Mouse (Mus musculus) ES-E14 (cell line): Measurements from ENCODE around the gene Lgals2.

ENCODE experiments used
- CHD2 ChIP-seq: IDR thresholded peaks from 2 replicates; pipeline ENCODE4 v1.6.1; 2014; ENCODE audit warnings: mild to moderate bottlenecking, low read depth, low read length, inconsistent platforms
- HCFC1 ChIP-seq: IDR thresholded peaks from 2 replicates; pipeline ENCODE4 v1.6.1; 2012; ENCODE audit warnings: low read length, inconsistent platforms, borderline replicate concordance; ENCODE audit not compliant: insufficient read depth
- MAFK ChIP-seq: IDR thresholded peaks from 2 replicates; pipeline ENCODE4 v1.6.1; 2014; ENCODE audit warnings: mild to moderate bottlenecking, low read depth, low read length, inconsistent platforms; ENCODE audit not compliant: insufficient read depth
- ZNF384 ChIP-seq: IDR thresholded peaks from 2 replicates; pipeline ENCODE4 v1.6.1; 2012; ENCODE audit warnings: low read depth, low read length, inconsistent platforms

DNA sequence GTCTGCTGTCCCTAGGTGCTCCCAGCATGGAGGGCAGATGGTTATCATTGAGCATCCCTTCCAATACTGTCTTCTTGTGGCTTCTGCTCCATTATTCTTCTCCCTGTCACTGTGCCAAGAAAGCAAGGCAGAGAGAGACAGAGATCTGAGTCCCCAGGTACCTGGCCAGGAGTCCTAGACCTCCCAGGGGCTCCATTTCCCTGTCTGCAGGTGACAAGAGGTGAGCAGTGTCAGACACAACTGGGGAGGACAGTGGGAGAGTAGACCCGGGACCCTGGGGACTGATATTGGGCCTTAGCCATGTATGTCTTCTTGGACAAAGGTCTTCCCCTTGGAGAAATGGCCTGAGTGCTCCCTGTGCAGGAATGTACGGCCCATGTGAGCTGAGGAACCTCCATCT, 50.0 kb downstream of the Lgals2 start:
- no peak for TF ChIP-seq CHD2
- no peak for TF ChIP-seq MAFK
- TF ChIP-seq HCFC1: no peak
- TF ChIP-seq ZNF384: no peak
